Mouse (Mus musculus): ENCODE results near the gene Pfkl. TPM values are rescaled to one million over a fixed set of nuclear protein-coding genes. Genes with fewer than 3 reads are reported as not detected.

Pfkl gene
- polyA plus RNA-seq, 1 experiment: 61.1 TPM

GRCm38 (mm10) chr10:77974323-77974722 is 35.6 kb downstream of the Pfkl start:
- 0 out of 2 replicates have a peak overlapping the region, but pooled peaks have one; percentile 7 for H3K27ac ChIP-seq (ENCODE audit: insufficient read depth, low read length)

GRCm38 (mm10) chr10:77971709-77972553 is 38.0 kb downstream of the Pfkl start:
- Histone ChIP-seq H3K36me3 (ENCODE audit: control insufficient read depth, insufficient read depth, low read length) (no peaks in the 10 kb centered on the region), H3K4me3 (ENCODE audit: extremely low read depth, insufficient read depth, insufficient read length) (no peak overlapping the region), H3K4me1 (ENCODE audit: control insufficient read depth, insufficient read depth, insufficient read length) (peaks cover 21% of the 10 kb centered on the region), H3K27me3 (ENCODE audit: control insufficient read depth, insufficient read depth, low read length) (peaks cover 2% of the 10 kb centered on the region; the same call in 1 of the 2 replicates), H3K27ac (ENCODE audit: insufficient read depth, low read length) (no peak overlapping the region)
- peak; percentile 14; the same call in 1 of the 2 replicates for TF ChIP-seq CTCF (IDR thresholded peaks at IDR 0.05; ENCODE audit: extremely low read depth, insufficient read depth, insufficient read length, insufficient replicate concordance)
- no peak for TF ChIP-seq POLR2A (IDR thresholded peaks at IDR 0.05; ENCODE audit: low read depth, low read length)
- peak in 1 of 2 experiments; percentile 29 for DNase-seq (ENCODE audit: low read depth in 1 of 2, low spot score in 2 of 2)
- 54% methylated on average over 17 of the region's 17 CpGs for WGBS

More at GRCm38 (mm10) chr10:77974323-77974722, 35.6 kb downstream of the Pfkl start:
- DNase-seq (ENCODE audit: low read depth in 1 of 2, low spot score in 2 of 2): no peak
- H3K36me3 ChIP-seq (ENCODE audit: control insufficient read depth, insufficient read depth, low read length): no peaks in the 10 kb centered on the region
- 27% methylated on average over 5 of the region's 5 CpGs for WGBS
- H3K4me1 ChIP-seq (ENCODE audit: control insufficient read depth, insufficient read depth, insufficient read length): peaks cover 25% of the 10 kb centered on the region
- no peaks in the 10 kb centered on the region for H3K27me3 ChIP-seq (ENCODE audit: control insufficient read depth, insufficient read depth, low read length)
- no peak overlapping the region for H3K4me3 ChIP-seq (ENCODE audit: extremely low read depth, insufficient read depth, insufficient read length)
- TF ChIP-seq CTCF (IDR thresholded peaks at IDR 0.05; ENCODE audit: extremely low read depth, insufficient read depth, insufficient read length, insufficient replicate concordance): no peak
- no peak for TF ChIP-seq POLR2A (IDR thresholded peaks at IDR 0.05; ENCODE audit: low read depth, low read length)

- Histone ChIP-seq H3K27me3 (ENCODE audit: control insufficient read depth, insufficient read depth, low read length) (peaks cover 2% of the 10 kb centered on the region; the same call in 1 of the 2 replicates), H3K4me1 (ENCODE audit: control insufficient read depth, insufficient read depth, insufficient read length) (peaks cover 18% of the 10 kb centered on the region), H3K4me3 (ENCODE audit: extremely low read depth, insufficient read depth, insufficient read length) (peak overlapping the region; percentile 31; the same call in 1 of the 2 replicates), H3K27ac (ENCODE audit: insufficient read depth, low read length) (no peak overlapping the region), H3K36me3 (ENCODE audit: control insufficient read depth, insufficient read depth, low read length) (no peaks in the 10 kb centered on the region)
- no peak for TF ChIP-seq POLR2A (IDR thresholded peaks at IDR 0.05; ENCODE audit: low read depth, low read length)
- no peak for TF ChIP-seq CTCF (IDR thresholded peaks at IDR 0.05; ENCODE audit: extremely low read depth, insufficient read depth, insufficient read length, insufficient replicate concordance)
- 20% methylated on average over 10 of the region's 10 CpGs for WGBS
- DNase-seq (ENCODE audit: low read depth in 1 of 2, low spot score in 2 of 2): peak in 1 of 2 experiments; percentile 41
These were observed 38.7 kb downstream of the Pfkl start for GRCm38 (mm10) chr10:77971191-77971590.

GRCm38 (mm10) chr10:77970481-77970880 is 39.4 kb downstream of the Pfkl start, which contains the start of gene Trpm2:
Trpm2 (minus strand) TSS chr10:77970563.
- Histone ChIP-seq H3K4me3 (ENCODE audit: extremely low read depth, insufficient read depth, insufficient read length) (peak within 1 kb of the TSS; percentile 48), H3K27ac (ENCODE audit: insufficient read depth, low read length) (peak within 1 kb of the TSS; percentile 59), H3K27me3 (ENCODE audit: control insufficient read depth, insufficient read depth, low read length) (peaks cover 2% of the 10 kb centered on the region; the same call in 1 of the 2 replicates), H3K36me3 (ENCODE audit: control insufficient read depth, insufficient read depth, low read length) (no peaks in the 10 kb centered on the region), H3K4me1 (ENCODE audit: control insufficient read depth, insufficient read depth, insufficient read length) (peaks cover 18% of the 10 kb centered on the region)
- DNase-seq (ENCODE audit: low read depth in 1 of 2, low spot score in 2 of 2): peak in 1 of 2 experiments; percentile 52
- WGBS: 25% methylated on average over 6 of the region's 6 CpGs
- TF ChIP-seq POLR2A (IDR thresholded peaks at IDR 0.05; ENCODE audit: low read depth, low read length) (no peak), CTCF (IDR thresholded peaks at IDR 0.05; ENCODE audit: extremely low read depth, insufficient read depth, insufficient read length, insufficient replicate concordance) (no peak)

GRCm38 (mm10) chr10:77969973-77970325 is 39.9 kb downstream of the Pfkl start:
- 16% methylated on average over 8 of the region's 8 CpGs for WGBS
- TF ChIP-seq CTCF (IDR thresholded peaks at IDR 0.05; ENCODE audit: extremely low read depth, insufficient read depth, insufficient read length, insufficient replicate concordance) (no peak), POLR2A (IDR thresholded peaks at IDR 0.05; ENCODE audit: low read depth, low read length) (no peak)
- DNase-seq (ENCODE audit: low read depth in 1 of 2, low spot score in 2 of 2): no peak
- Histone ChIP-seq H3K27me3 (ENCODE audit: control insufficient read depth, insufficient read depth, low read length) (peaks cover 2% of the 10 kb centered on the region; the same call in 1 of the 2 replicates), H3K4me1 (ENCODE audit: control insufficient read depth, insufficient read depth, insufficient read length) (peaks cover 18% of the 10 kb centered on the region), H3K4me3 (ENCODE audit: extremely low read depth, insufficient read depth, insufficient read length) (peak overlapping the region; percentile 48; the same call in 1 of the 2 replicates), H3K27ac (ENCODE audit: insufficient read depth, low read length) (peak overlapping the region; percentile 59), H3K36me3 (ENCODE audit: control insufficient read depth, insufficient read depth, low read length) (no peaks in the 10 kb centered on the region)

GRCm38 (mm10) chr10:77969274-77969972 is 40.5 kb downstream of the Pfkl start:
- 13% methylated on average over 26 of the region's 26 CpGs for WGBS
- Histone ChIP-seq H3K27me3 (ENCODE audit: control insufficient read depth, insufficient read depth, low read length) (peaks cover 2% of the 10 kb centered on the region; the same call in 1 of the 2 replicates), H3K4me3 (ENCODE audit: extremely low read depth, insufficient read depth, insufficient read length) (peak overlapping the region; percentile 48), H3K36me3 (ENCODE audit: control insufficient read depth, insufficient read depth, low read length) (no peaks in the 10 kb centered on the region), H3K4me1 (ENCODE audit: control insufficient read depth, insufficient read depth, insufficient read length) (peaks cover 18% of the 10 kb centered on the region), H3K27ac (ENCODE audit: insufficient read depth, low read length) (peak overlapping the region; percentile 59)
- DNase-seq (ENCODE audit: low read depth in 1 of 2, low spot score in 2 of 2): peak in 1 of 2 experiments; percentile 34
- TF ChIP-seq CTCF (IDR thresholded peaks at IDR 0.05; ENCODE audit: extremely low read depth, insufficient read depth, insufficient read length, insufficient replicate concordance) (no peak), POLR2A (IDR thresholded peaks at IDR 0.05; ENCODE audit: low read depth, low read length) (no peak)
